Mouse (Mus musculus) kidney, adult 11 months (tissue): Measurements from ENCODE around the gene Ttc29.

Experiments used
- DNase-seq: peaks from one replicate; pipeline ENCODE4 v3.0.0; 2022

Gene Ttc29

GRCm38 (mm10) chr8:78426875-78427768, 214.0 kb downstream of the Ttc29 start:
- DNase-seq: no peak

- DNase-seq: no peak
These were observed 214.7 kb downstream of the Ttc29 start for GRCm38 (mm10) chr8:78427769-78428130.

GRCm38 (mm10) chr8:78428148-78428547, 215.1 kb downstream of the Ttc29 start:
- no peak for DNase-seq

- DNase-seq: no peak
These were observed 218.3 kb downstream of the Ttc29 start for GRCm38 (mm10) chr8:78431356-78431755.

GRCm38 (mm10) chr8:78432451-78432850, 219.4 kb downstream of the Ttc29 start:
- no peak for DNase-seq

- no peak for DNase-seq
These were observed 220.2 kb downstream of the Ttc29 start for GRCm38 (mm10) chr8:78433318-78433717.

GRCm38 (mm10) chr8:78434340-78434739, 221.2 kb downstream of the Ttc29 start:
- DNase-seq: no peak

GRCm38 (mm10) chr8:78434823-78435623, 221.9 kb downstream of the Ttc29 start:
- no peak for DNase-seq

- no peak for DNase-seq
These were observed 222.5 kb downstream of the Ttc29 start for GRCm38 (mm10) chr8:78435624-78435960.

GRCm38 (mm10) chr8:78436071-78436651, 223.1 kb downstream of the Ttc29 start, which contains the start of gene Pou4f2:
Gene Pou4f2 (minus strand): TSS chr8:78436645.
- no peak for DNase-seq

GRCm38 (mm10) chr8:78436661-78437060, 223.6 kb downstream of the Ttc29 start:
- DNase-seq: no peak

- no peak for DNase-seq
These were observed 224.3 kb downstream of the Ttc29 start for GRCm38 (mm10) chr8:78437140-78438045.

GRCm38 (mm10) chr8:78438121-78438520, 225.0 kb downstream of the Ttc29 start:
- no peak for DNase-seq

GRCm38 (mm10) chr8:78442781-78443180, 229.7 kb downstream of the Ttc29 start:
- no peak for DNase-seq
